Mouse (Mus musculus): ENCODE measurements around the gene Ext2.

Ext2 gene

DNA sequence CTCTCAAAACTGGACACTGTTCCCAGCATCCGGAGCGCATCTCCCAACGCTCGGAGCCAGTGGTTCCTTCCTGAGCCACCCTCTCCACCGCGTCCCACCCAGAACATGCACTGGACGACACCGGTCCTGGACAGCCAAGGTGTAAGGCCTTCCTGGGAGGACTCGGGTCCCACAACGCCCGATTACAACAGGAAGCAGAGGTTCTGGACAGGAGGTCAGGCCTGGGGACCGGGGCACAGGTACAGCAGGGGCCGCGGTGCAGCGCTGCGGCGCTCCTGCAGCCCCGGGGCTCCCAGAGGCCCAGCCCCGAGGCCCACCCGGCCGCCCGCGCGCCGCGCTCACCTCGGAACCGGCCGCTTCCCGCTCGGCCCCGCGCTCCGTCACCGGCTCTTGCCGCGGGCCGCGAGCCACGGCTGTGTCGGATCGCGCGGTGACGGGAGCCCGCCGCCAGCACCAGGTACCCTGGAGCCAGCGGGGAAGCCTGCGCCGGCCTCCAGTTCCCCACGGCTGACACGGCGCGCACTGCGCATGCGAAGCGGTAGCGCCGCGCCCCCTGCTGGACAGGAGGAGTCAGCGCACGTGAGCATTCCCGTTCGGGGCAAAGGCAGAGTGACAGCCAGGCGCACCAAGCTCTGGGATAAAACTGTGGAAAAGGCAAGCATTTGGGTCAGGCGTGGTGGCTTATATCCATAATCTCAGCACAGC is at the start of gene Ext2:
Gene Ext2, minus strand, starts transcription at position 524 of the 705 bp plus-strand sequence.
- peak; percentile 92 to 93 for DNase-seq (ENCODE audit: low spot score in 2 of 2)

DNA sequence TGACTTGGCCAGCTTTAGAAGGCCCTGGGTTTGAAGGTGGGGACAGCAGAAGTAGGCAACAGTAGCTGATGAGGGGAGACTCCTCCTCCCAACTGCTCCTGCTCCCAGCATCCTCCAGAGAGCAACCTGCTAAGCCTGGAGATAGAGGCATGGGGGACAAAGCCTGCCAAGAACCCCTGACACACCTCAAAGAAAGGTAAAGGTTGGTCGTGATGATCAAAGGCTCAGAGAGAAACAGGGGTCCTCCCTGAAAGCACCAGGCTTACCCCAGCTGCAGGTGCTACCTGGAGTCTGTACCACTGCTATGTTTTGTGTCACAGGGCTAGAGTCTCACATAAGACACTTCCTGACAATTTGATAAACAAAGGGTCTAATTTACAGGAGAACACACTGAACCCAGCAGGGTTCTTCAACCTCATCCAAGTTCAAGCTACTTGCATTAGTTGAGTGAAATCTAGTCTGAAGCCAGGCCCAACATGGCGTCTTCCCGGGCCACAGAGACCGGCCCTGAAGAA is 49.1 kb upstream of the Ext2 start:
- DNase-seq (ENCODE audit: low spot score in 2 of 2): no peak

DNA sequence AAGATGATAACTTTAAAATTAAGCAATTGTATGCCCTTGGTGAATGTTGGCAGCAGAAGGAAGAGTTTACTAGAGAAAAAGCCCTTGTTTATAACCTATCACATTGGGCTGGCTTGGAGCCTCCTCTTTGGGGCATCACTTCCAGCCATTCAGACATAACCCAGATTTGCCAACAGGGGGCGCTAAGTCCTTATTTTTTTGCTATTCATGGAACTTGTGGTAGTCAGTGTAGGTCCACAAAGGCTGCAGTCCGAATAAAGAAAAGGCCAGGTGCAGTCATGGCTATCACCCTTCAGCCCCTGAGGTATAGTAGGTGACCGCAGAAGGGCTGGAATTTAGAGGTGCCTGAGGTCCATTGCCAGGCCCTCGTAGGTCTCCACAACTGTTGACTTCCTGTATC is 48.5 kb upstream of the Ext2 start:
- peak; percentile 80 to 84 for DNase-seq (ENCODE audit: low spot score in 2 of 2)

DNA sequence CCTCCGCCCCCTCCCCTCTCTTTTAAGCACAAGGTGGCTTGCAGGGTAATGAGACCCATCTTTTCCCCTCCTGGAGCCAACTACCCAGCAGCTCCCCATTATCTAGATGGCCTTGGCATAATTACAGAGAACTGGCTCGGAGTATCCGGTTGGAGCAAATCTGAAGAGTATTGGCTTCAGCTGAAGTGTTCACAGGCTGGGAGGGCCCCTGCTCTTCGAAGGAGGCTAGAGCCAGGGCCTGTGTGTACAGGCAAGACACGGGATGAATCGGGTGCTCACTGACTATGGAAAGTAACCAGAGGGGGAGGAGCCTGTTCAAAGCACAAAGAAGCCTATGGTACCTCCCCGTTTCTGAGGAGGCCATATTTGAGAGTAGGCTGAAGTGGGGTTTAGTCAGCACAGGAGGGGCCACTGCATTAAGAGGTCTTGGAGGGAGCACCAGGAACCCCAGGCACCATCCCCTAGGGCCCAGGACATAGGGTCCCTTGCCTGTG is 46.8 kb upstream of the Ext2 start, which contains the start of gene Accsl:
Gene Accsl, minus strand, starts transcription at position 51 of the 494 bp plus-strand sequence.
- no peak for DNase-seq (ENCODE audit: low spot score in 2 of 2)

DNA sequence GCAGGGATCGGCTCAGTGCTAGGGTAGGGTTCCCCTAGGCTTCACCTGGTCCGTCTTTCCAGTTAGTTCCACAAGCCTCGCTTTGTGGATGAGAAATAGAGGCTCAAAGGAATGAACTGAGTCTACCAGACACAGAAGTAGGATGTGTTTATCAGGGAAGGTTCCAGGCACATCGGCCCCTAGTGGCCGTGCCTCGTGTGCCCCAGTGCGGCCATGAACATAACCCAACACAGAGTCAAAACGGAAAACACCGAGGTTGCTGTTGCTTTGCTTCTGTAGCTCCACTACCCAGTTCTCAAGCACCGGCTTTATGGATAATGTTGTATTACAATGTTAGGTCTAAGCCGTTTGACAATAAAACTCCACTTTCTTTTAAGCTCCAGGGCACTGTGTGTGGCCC is 46.2 kb upstream of the Ext2 start:
- DNase-seq (ENCODE audit: low spot score in 2 of 2): no peak

DNA sequence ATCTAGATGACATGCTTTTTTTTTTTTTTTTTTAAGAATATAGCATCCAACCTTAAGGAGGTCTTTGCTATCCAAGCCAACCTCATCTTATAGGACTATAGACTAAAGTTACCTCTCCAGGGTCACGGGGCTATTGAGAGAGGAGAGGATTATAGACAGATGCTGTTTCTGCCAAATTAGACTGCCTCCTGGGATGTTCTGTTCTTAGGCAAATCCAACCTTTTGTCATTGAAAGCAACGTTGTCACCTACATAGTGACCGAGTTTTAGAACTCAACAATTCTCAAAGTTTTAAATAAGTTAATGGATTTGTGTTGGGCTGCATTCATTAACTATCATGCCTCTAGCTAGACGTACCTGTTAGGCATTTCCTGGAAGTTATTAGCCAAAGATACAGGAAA is 40.9 kb upstream of the Ext2 start:
- no peak for DNase-seq (ENCODE audit: low spot score in 2 of 2)

DNA sequence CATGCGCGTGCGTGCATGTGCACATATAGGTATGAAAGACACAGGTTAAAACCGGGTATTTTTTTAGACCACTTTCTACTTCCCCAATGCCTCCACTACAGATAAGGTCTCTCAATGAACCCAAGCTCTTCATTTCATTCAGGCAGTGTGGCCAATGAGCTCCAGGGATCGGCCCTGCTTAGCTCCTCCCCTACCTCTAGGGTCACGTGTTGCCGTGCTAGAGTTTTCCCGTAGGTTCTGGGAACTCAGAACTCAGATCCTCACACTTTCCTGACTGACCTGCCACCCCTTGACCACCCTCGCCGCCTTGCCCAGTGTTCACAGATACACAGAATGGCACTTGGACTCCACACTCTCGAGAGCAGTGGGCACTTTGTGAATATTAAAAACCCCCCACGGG is 36.5 kb upstream of the Ext2 start:
- no peak for DNase-seq (ENCODE audit: low spot score in 2 of 2)

DNA sequence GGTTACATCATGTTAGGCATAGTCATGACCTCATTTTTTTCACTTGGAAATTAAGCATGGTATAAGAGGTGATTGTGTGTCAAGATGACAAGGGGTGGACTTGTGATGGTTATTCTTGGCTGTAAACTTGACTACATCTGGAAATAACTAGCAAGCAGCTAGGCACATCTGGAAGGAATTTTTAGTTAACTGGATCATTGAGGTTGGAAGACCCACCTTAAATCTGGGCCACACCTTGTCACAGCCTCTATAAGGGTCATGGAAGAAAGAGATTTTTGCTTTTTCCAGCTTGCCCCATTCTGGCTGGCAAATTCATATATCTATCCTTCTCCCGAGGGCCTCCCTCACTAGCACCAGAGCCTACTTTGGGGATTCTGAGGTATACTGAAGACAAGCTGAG is 28.9 kb upstream of the Ext2 start:
- DNase-seq (ENCODE audit: low spot score in 2 of 2): no peak

DNA sequence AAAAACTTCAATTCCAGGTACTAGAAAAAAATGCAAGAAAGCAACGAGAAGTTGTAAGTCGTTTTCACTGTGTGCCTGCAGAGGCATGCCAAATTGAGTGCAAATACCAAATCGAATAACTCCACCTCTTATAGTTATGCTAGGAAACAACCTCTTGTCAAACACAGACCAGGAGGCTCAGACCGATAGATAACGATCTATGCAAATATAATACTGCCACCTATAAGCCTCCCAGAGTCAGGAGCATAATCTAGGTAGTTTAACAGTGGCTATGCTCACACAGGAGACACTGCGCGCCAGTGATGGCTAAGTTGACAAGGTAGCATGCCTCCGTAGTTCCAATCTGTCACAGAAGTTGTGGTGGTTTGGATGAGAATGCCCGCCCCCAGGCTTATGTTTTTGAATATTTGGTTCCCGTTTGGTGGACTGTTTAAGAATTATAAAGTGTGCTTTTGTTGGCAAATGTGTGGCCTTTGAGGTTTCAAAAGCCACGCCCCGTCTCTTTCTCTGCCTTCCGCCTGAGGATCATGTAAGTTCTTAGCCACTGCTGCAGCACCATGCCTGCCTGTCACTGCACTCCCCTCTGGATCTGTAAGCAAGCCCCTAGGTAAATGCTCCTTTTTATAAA is 28.1 kb upstream of the Ext2 start:
- DNase-seq (ENCODE audit: low spot score in 2 of 2): no peak

DNA sequence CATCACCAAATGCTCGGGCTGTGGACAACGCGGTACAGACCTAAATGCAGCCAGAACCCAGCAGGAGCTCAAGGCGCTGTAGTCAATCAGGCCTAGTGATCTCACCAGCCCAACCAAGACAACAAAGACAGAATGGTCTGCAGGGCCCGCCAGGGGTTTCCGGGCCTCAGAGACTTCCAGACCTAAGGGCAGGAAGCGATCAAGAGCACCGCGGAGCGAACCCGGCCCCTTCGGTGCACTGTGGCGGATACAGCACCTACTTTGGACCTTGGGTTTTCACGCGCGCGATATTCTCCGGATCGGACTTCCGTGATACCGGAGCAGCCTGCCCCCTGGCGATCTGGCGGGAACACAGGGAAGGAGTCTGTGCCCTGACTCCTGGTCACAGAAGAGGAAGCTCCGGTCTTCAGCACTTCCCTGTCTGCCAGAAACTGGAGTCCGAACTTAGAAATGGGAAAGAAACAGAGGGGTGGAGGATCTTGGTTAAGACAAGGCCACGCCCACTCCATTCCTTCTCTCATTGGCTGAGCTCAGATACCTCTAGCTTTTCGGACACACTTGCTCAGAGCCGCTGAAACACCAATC is 27.2 kb upstream of the Ext2 start, which contains the start of gene Accs:
Gene Accs, minus strand, starts transcription at position 439 of the 585 bp plus-strand sequence.
- DNase-seq (ENCODE audit: low spot score in 2 of 2): peak; percentile 44 to 50

DNA sequence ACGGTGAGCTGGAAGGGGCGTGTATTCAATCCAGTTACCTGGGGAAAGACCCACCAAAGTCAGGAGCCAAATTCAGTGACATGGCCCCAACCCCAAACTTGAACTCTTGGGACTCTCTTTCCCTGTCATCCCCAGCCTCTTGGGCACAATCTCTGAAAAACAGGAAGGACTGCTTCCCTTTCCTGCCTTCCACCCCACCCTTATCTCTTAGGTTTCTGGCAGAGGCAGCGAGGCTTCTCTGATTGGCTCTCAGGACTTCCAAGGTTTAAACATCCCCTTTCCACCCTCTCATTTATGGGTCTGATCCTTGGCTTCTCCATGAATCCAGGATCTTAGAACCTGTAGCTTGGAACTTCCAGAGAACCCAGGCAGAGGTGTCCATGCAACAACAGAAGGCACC is 19.0 kb upstream of the Ext2 start:
- DNase-seq (ENCODE audit: low spot score in 2 of 2): no peak

DNA sequence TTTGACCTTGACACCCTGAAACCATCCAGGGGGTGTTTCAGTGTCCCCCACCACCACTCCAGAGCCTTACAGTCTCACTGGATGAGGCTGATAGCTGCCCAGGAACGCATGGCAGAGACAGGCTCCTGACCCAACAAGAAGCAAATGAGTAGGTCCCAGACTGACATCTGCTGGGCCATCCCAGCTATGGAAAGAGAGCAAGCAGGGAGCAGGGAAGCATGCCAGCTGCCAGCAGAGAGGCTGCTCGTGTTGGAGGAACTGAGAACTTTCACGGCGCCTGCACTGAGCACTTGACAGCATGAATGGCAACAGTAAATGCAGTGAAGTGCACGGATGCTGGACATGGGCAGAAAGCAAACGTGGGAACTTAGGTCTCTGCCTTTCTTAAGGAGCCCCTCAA is 17.7 kb upstream of the Ext2 start:
- no peak for DNase-seq (ENCODE audit: low spot score in 2 of 2)

DNA sequence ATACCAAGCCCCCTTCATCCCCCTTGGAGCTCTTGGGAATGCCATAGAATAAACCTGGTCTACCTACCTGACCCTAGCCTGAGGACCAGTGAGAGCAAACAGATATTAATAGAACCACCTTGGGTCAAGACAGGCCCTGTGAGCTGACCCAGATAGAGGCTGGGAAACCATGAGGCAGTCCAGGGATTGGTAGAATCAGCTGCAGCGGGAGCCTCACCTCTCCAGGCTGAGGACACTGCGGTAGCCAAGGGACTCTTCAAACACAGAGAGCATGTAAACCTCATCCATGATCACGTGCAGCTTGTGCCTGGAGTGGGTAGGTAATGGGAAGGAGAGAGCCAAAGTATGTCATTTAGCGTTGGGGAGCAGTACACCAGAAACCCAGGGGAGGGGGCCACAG is 16.6 kb upstream of the Ext2 start:
- DNase-seq (ENCODE audit: low spot score in 2 of 2): no peak

DNA sequence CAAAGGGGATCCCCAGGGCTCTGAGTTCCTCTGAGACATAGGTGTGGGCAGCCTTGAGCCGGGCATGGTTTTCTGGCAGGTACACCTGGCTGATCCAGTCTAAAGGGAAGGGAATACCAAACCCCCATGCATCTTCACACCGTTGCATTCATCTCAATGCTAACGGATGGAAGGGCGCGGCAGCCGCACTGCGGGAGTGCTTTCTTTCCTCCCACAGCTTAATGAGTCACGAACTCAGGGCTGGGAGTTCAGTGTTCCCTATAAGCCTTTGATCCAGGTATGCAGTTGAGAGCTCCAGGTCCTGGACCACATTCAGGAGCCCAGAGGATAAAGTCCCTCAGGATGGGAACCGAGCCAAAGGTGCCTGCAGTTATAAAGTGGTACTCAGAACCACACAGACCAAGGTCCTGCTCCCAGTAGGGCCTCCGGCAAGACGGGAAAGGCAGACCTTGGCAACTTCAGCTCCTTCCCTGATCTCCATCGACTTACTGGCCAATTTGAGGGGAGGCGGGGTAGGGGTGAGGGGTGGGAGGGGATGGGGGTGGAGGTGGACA is 13.9 kb upstream of the Ext2 start:
- DNase-seq (ENCODE audit: low spot score in 2 of 2): no peak

DNA sequence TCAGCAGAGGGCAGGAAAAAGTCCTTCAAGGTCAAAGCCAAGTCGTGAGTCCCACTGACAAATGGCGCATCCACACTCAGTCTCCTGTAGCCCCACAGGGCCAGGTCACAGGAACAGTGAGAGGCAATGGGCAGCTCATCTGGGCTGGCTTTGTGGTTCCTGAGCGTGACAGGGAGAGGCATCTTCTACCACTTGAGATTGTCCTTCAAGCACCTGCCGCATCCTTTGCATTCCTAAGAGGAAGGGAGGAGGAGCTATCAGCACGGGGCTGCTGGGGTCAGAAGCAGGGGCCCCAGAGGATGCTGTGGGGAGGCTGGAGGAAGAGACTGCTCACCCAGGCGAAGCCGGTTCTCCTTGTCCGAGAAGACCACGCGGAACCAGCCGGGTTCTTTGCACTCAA is 13.2 kb upstream of the Ext2 start:
- no peak for DNase-seq (ENCODE audit: low spot score in 2 of 2)

DNA sequence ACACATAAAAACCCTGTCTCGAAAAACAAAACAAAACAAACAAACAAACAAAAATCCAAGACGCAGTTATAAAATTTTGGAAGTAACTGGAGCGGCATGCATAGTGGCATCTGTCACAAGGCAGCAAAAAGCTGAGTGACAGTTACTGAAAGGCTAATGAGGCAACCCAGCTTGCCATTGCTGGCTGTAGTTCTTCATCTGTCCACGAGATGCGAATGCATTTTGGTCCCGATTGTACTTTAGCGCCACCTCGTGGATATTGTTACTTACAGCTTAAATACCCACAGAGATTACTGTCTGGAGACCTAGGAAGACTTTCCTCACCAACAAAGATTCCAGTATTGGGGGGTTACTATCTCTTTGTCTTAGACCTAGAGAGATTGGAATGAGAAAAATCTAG is 1.2 kb upstream of the Ext2 start:
- DNase-seq (ENCODE audit: low spot score in 2 of 2): peak; percentile 42 to 73

DNA sequence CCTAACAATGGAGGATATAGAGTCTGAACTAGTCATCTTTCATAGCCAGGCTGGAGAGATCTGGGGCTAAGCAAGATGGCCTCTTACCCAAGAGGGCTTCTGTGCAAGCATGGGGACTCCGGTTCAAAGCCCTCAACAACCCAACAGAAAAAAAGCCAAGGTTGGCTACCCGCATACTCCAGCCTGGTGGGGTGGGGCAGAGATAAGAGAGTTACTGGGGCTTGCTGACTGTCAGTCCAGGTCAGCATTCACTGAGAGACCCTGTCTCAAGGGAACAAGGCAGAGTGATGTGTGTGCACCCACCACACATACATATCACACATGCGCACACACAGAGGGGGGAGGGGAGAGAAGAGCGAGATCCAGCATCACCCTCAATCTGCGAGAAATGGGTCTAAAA is 4.6 kb downstream of the Ext2 start:
- DNase-seq (ENCODE audit: low spot score in 2 of 2): no peak

DNA sequence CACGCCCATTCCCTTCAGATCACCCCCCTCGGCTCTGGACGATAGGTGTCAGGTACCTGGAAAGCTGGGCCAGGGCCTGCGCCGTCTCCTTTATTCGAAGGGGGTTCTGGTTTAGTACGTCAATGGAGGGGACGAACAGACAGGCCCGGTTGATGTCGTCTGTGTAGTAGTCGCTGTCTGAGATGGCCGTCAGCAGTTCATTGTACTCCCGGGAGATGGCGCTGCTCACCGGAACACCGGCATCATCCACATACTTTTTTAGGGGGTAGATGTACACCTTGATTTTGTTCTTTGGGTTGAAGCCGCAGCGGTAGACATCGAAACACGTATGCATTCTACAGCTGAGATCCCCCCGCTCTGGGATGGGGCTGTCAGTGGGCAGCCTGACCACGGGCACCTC is 9.0 kb downstream of the Ext2 start:
- DNase-seq (ENCODE audit: low spot score in 2 of 2): no peak

DNA sequence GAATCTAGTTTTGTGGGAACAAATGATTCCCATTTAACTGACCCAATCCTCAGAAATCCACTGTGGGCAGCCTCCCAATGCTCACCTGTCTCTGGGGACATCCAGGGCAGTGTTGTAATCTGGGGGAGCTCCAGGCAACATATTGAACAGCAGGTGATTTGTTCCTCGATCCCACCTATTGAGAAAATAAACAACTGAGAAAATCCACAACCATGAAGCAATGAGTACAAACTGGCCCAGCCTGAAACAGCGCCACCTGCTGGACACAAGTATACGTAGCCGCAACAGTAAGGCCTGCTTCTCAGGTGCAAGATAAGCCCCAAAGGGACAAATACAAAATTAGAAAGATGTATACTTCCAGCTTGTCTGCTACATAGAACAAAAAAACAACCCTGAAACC is 10.6 kb downstream of the Ext2 start:
- peak; percentile 44 to 57 for DNase-seq (ENCODE audit: low spot score in 2 of 2)

DNA sequence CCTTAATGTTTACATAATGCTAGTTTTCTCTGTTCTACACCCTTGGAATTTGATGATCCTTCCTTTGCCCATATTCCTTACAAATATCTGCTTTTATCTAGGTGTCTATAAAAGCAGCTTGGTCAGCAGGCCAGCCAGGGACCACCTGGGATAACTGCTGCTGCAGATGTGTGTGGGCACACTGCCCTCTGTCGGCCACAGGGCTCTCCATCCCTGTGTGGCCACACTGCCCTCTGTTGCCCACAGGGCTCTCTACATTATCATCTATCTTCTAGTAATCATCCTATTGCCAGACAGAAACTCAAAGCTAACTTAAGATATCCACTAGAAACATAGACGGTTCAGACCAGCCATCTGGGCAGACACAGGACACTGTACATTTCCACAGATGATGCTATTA is 12.4 kb downstream of the Ext2 start:
- no peak for DNase-seq (ENCODE audit: low spot score in 2 of 2)

DNA sequence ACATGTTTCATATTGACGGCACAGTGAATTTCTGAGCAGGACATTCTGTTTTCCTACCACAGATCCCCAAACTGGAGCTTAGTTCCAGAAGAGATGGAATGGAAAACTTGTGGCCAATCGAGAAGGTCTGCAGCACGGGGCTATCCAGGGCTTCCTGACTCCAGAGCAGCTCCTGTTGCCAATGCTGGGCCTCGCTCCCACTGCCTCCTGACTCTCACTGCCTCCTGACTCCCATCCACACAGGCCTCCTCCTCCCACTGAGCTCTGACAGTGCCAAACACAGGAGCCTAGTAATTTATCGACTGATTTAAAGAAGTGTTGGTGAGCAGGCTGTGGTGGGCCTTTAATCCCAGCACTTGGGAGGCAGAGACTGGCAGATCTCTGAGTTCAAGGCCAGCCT is 14.3 kb downstream of the Ext2 start:
- no peak for DNase-seq (ENCODE audit: low spot score in 2 of 2)

DNA sequence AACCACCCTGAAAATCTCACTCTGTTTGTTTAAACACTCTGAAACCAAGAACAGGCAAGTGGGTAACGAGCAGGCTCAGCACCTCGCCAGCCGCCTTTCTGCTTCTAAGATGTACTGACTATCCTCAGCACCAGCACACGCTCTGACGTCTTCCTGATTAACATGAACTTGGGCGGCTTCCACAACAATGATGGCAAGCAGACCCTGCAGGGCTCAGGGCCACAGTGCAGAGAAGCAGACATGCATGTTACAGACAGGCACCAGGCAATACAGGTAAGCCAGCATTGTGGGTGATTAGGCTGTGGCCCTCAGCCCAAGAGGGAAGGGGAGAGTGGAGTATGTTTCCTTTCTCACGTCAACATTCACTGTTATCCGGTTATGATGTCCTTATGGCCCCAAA is 14.9 kb downstream of the Ext2 start:
- no peak for DNase-seq (ENCODE audit: low spot score in 2 of 2)
